Mouse (Mus musculus): ENCODE results near the gene Adgrg3. TPM values are rescaled to one million over a fixed set of nuclear protein-coding genes. Genes with fewer than 3 reads are reported as not detected.
A peak's percentile ranks its signal among the peaks of the same experiment; 100 is the strongest.

Gene Adgrg3
- total and polyA plus RNA-seq, 3 experiments, result not detected

GRCm38 (mm10) chr8:94983146-94983545, 34.3 kb upstream of the Adgrg3 start:
- Histone ChIP-seq H3K4me2 (ENCODE audit: insufficient read depth, low read depth, poor library complexity, severe bottlenecking) (no peak overlapping the region), H3K9me3 (replicated peaks; ENCODE audit: low read length) (no peaks in the 10 kb centered on the region), H3K79me2 (replicated peaks; ENCODE audit: control insufficient read depth, extremely low read depth, insufficient read depth, poor library complexity, severe bottlenecking) (no peaks in the 10 kb centered on the region), H3K4me3 (replicated peaks in 1 of 3; ENCODE audit: low read depth in 2 of 3, low read length in 2 of 3, poor library complexity in 1 of 3) (no peak overlapping the region), H3K27me3 (replicated peaks) (peaks cover 23% of the 10 kb centered on the region), H3K4me1 (ENCODE audit: control insufficient read depth in 1 of 2, insufficient read depth in 2 of 2) (peaks cover 4 to 64% of the 10 kb centered on the region in 2 experiments), H3K36me3 (replicated peaks in 1 of 2; ENCODE audit: control insufficient read depth in 1 of 2, insufficient read depth in 1 of 2, low read length in 1 of 2) (no peaks in the 10 kb centered on the region), H3K9ac (ENCODE audit: insufficient read depth, low read depth) (no peak overlapping the region), H3K27ac (ENCODE audit: insufficient read depth, low read depth) (no peak overlapping the region)
- TF ChIP-seq JUN (IDR thresholded peaks at IDR 0.05; ENCODE audit: insufficient read depth, low read depth, low read length) (no peak), RCOR1 (conservative IDR thresholded peaks at IDR 0.05; ENCODE audit: low read depth, low read length) (no peak), NELFE (IDR thresholded peaks at IDR 0.05; ENCODE audit: low read depth, low read length) (no peak), USF1 (IDR thresholded peaks at IDR 0.05; ENCODE audit: low read depth, low read length) (no peak), ZMIZ1 (IDR thresholded peaks at IDR 0.05; ENCODE audit: low read depth, low read length) (no peak), RAD21 (IDR thresholded peaks at IDR 0.05; ENCODE audit: low read depth, low read length) (no peak), BHLHE40 (IDR thresholded peaks at IDR 0.05; ENCODE audit: low read depth, low read length) (no peak), ZNF384 (IDR thresholded peaks at IDR 0.05; ENCODE audit: low read depth, low read length) (no peak), NRF1 (IDR thresholded peaks at IDR 0.05; ENCODE audit: low read depth, low read length) (no peak), ZC3H11A (IDR thresholded peaks at IDR 0.05; ENCODE audit: low read depth, low read length) (no peak), MAX (IDR thresholded peaks at IDR 0.05; ENCODE audit: low read length) (no peak), ZKSCAN1 (IDR thresholded peaks at IDR 0.05; ENCODE audit: borderline replicate concordance, low read depth, low read length) (no peak)
- dilution Hi-C loops (cut with MboI; ENCODE audit: extremely low pct_ligation_motif_present, extremely low pct_unique_long_range_greater_than_20kb, low sequenced_read_pairs) (no loop called here), in situ Hi-C loops (cut with MboI; ENCODE audit: low pct_ligation_motif_present, low pct_unique_long_range_greater_than_20kb, low sequenced_read_pairs) (no loop called here)
- no peak for DNase-seq (ENCODE audit: extremely low read depth)

GRCm38 (mm10) chr8:94983881-94984516, 33.5 kb upstream of the Adgrg3 start:
- Histone ChIP-seq H3K79me2 (replicated peaks; ENCODE audit: control insufficient read depth, extremely low read depth, insufficient read depth, poor library complexity, severe bottlenecking) (no peaks in the 10 kb centered on the region), H3K4me3 (replicated peaks in 1 of 3; ENCODE audit: low read depth in 2 of 3, low read length in 2 of 3, poor library complexity in 1 of 3) (no peak overlapping the region), H3K9ac (ENCODE audit: insufficient read depth, low read depth) (no peak overlapping the region), H3K36me3 (replicated peaks in 1 of 2; ENCODE audit: control insufficient read depth in 1 of 2, insufficient read depth in 1 of 2, low read length in 1 of 2) (no peaks in the 10 kb centered on the region), H3K27ac (ENCODE audit: insufficient read depth, low read depth) (no peak overlapping the region), H3K9me3 (replicated peaks; ENCODE audit: low read length) (no peaks in the 10 kb centered on the region), H3K4me1 (ENCODE audit: control insufficient read depth in 1 of 2, insufficient read depth in 2 of 2) (peaks cover 7 to 63% of the 10 kb centered on the region in 2 experiments), H3K27me3 (replicated peaks) (peaks cover 23% of the 10 kb centered on the region), H3K4me2 (ENCODE audit: insufficient read depth, low read depth, poor library complexity, severe bottlenecking) (no peak overlapping the region)
- dilution Hi-C loops (cut with MboI; ENCODE audit: extremely low pct_ligation_motif_present, extremely low pct_unique_long_range_greater_than_20kb, low sequenced_read_pairs) (no loop called here), in situ Hi-C loops (cut with MboI; ENCODE audit: low pct_ligation_motif_present, low pct_unique_long_range_greater_than_20kb, low sequenced_read_pairs) (no loop called here)
- DNase-seq (ENCODE audit: extremely low read depth), result peak; percentile 49
- TF ChIP-seq SMC3 (IDR thresholded peaks at IDR 0.05; ENCODE audit: low read depth, low read length), result no peak
- TF ChIP-seq MAZ (IDR thresholded peaks at IDR 0.05; ENCODE audit: low read depth, low read length), result no peak
- no peak for TF ChIP-seq RCOR1 (conservative IDR thresholded peaks at IDR 0.05; ENCODE audit: low read depth, low read length)
- TF ChIP-seq TCF12 (IDR thresholded peaks at IDR 0.05; ENCODE audit: low read depth, low read length), result no peak
- TF ChIP-seq UBTF (IDR thresholded peaks at IDR 0.05; ENCODE audit: low read depth, low read length), result no peak
- no peak for TF ChIP-seq EP300 (IDR thresholded peaks at IDR 0.05; ENCODE audit: low read length)
- no peak for TF ChIP-seq IRF4 (IDR thresholded peaks at IDR 0.05; ENCODE audit: low read depth, low read length)
- no peak for TF ChIP-seq MXI1 (IDR thresholded peaks at IDR 0.05; ENCODE audit: low read depth, low read length)
